Mouse (Mus musculus) heart, postnatal 10 days (tissue): ENCODE measurements around the gene Gm8906. TPM values are rescaled to one million over a fixed set of nuclear protein-coding genes. Genes with fewer than 3 reads are reported as not detected.
"Not testable (repeated sequence)": the region's sequence is repeated elsewhere in the genome, so short reads cannot be mapped to it uniquely, and the experiment has no call there.

Experiments
- DNase-seq, 2 experiments: peaks; one replicate each; pipeline ENCODE4 v3.0.0; 2021
- intact Hi-C: fragments of 180-260 bp; cut with DNase I; formaldehyde crosslinking; loops from one replicate; pipeline ENCODE4 v1.15.1; 2025
- total RNA-seq, 2 experiments: library from RNA; stranded (reverse); gene quantifications; 2 replicates each; pipeline ENCODE4 v1.2.3; 2021

Gene Gm8906
- total RNA-seq = not detected

DNA sequence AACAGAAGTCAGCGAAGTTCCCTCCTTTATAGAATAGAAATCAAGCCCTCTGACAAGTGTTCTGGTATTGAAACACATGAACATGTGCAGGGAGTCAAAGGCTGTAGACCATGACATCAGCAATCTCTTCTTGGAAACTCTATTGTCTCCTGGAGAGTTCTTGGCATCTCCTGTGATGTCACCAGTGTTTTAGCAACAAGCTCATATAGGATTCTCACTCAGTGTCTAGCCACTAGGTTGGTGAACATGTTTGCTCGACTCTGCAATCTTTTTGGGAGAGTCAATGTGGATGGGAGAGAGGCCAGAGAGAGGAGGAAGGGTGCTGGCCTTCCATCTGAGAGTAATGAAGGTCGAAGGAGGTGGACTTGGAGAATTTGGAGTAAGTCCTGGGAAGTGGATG, at the start of gene Gm8906:
TSS of gene Gm8906 (plus strand) at position 301 of the 400 bp plus-strand sequence.
- DNase-seq, intact Hi-C loops: not testable (repeated sequence)

Other genes starting within 250 kb of the Gm8906 start
- gene Gm8890, start 246.7 kb upstream of the Gm8906 start, total RNA-seq = not detected
- gene Speer1, start 161.2 kb upstream of the Gm8906 start, total RNA-seq = not detected
- not detected for gene Gm8897, start 86.3 kb upstream of the Gm8906 start, total RNA-seq
- not detected for gene Gm6460, start 92.2 kb downstream of the Gm8906 start, total RNA-seq
- not detected for gene Gm8922, start 179.3 kb downstream of the Gm8906 start, total RNA-seq